Mouse (Mus musculus) liver, embryonic 12.5 days (tissue): Measurements from ENCODE around the gene Adrm1. TPM values are rescaled to one million over a fixed set of nuclear protein-coding genes. Genes with fewer than 3 reads are reported as not detected.
A peak's percentile ranks its signal among the peaks of the same experiment; 100 is the strongest.

Experiments
- ATAC-seq: fragments of 200-750 bp; cut with Nextera tagmentation; 2 replicates; pipeline ENCODE4 v1.8.0; 2017; ENCODE audit warnings: moderate number of reproducible peaks, mild to moderate bottlenecking, moderate library complexity
- H3K27ac ChIP-seq: fragments of 300-500 bp; sonication (generic); 2 replicates; pipeline ENCODE4 v1.5.1; 2016; ENCODE audit warnings: mild to moderate bottlenecking
- H3K27me3 ChIP-seq: fragments of 300-500 bp; sonication (generic); replicated peaks from 2 replicates; pipeline ENCODE4 v1.6.1; 2016; ENCODE audit warnings: mild to moderate bottlenecking, moderate library complexity
- H3K36me3 ChIP-seq: fragments of 300-500 bp; sonication (generic); 2 replicates; pipeline ENCODE4 v1.6.1; 2016; ENCODE audit warnings: mild to moderate bottlenecking, moderate library complexity
- H3K4me1 ChIP-seq: fragments of 300-500 bp; sonication (generic); 2 replicates; pipeline ENCODE4 v1.6.1; 2016
- H3K4me2 ChIP-seq: fragments of 300-500 bp; sonication (generic); 2 replicates; pipeline ENCODE4 v1.6.1; 2016; ENCODE audit warnings: mild to moderate bottlenecking, moderate library complexity
- H3K4me3 ChIP-seq: fragments of 300-500 bp; sonication (generic); 2 replicates; pipeline ENCODE4 v1.5.1; 2016; ENCODE audit warnings: mild to moderate bottlenecking, moderate library complexity
- H3K9ac ChIP-seq: fragments of 300-500 bp; sonication (generic); 2 replicates; pipeline ENCODE4 v1.6.1; 2016; ENCODE audit warnings: mild to moderate bottlenecking, moderate library complexity
- H3K9me3 ChIP-seq: fragments of 300-500 bp; sonication (generic); replicated peaks from 2 replicates; pipeline ENCODE4 v1.6.1; 2016; ENCODE audit warnings: mild to moderate bottlenecking, moderate library complexity
- WGBS: fragments of 180-500 bp; shearing (Covaris S2); methylation state at CpG from one replicate; pipeline ENCODE4 v1.1.7; 2016; ENCODE audit not compliant: insufficient replicate concordance; 5-methylcytosine and 5-hydroxymethylcytosine counted together
- polyA plus RNA-seq: library from polyadenylated mRNA; unstranded; fragments of >200 nt; fragmentation: Nextera tagmentation; extraction: Ambion mirVana; gene quantifications from 2 replicates; pipeline ENCODE4 v1.2.1, GENCODE M21; 2016

Gene Adrm1
- polyA plus RNA-seq, 1 experiment from 2014 or later: 189 TPM

- Histone ChIP-seq H3K27ac (no peak overlapping the region), H3K36me3 (0 out of 2 replicates have a peak, but pooled peaks cover 2% of the 10 kb centered on the region), H3K4me1 (no peaks in the 10 kb centered on the region), H3K4me2 (no peak overlapping the region), H3K4me3 (no peak overlapping the region), H3K9me3 (no peaks in the 10 kb centered on the region), H3K27me3 (no peaks in the 10 kb centered on the region), H3K9ac (no peak overlapping the region)
- no peak; the same call in none of the 2 replicates for ATAC-seq
- WGBS: 57% methylated on average over 7 of the region's 7 CpGs
Measured at GRCm38 (mm10) chr2:180207840-180208239, 36.6 kb downstream of the Adrm1 start.

- Histone ChIP-seq H3K9me3 (no peaks in the 10 kb centered on the region), H3K27ac (no peak overlapping the region), H3K4me3 (no peak overlapping the region), H3K36me3 (0 out of 2 replicates have a peak, but pooled peaks cover 2% of the 10 kb centered on the region), H3K4me2 (no peak overlapping the region), H3K9ac (no peak overlapping the region), H3K27me3 (no peaks in the 10 kb centered on the region), H3K4me1 (no peaks in the 10 kb centered on the region)
- 68% methylated on average over 1 of the region's 1 CpGs for WGBS
- no peak for ATAC-seq
Measured at GRCm38 (mm10) chr2:180208976-180209375, 37.7 kb downstream of the Adrm1 start.

- H3K4me3 ChIP-seq: no peak overlapping the region
- no peak overlapping the region for H3K27ac ChIP-seq
- no peaks in the 10 kb centered on the region for H3K9me3 ChIP-seq
- no peak for ATAC-seq
- H3K4me1 ChIP-seq: peaks cover 20% of the 10 kb centered on the region
- no peak overlapping the region for H3K4me2 ChIP-seq
- 78% methylated on average over 3 of the region's 3 CpGs for WGBS
- no peak overlapping the region for H3K9ac ChIP-seq
- H3K36me3 ChIP-seq: no peaks in the 10 kb centered on the region
- H3K27me3 ChIP-seq: no peaks in the 10 kb centered on the region
Measured at GRCm38 (mm10) chr2:180212255-180212654, 41.0 kb downstream of the Adrm1 start.

GRCm38 (mm10) chr2:180214352-180214978 lies 43.2 kb downstream of the Adrm1 start:
- Histone ChIP-seq H3K27ac (no peak overlapping the region), H3K9me3 (no peaks in the 10 kb centered on the region), H3K9ac (no peak overlapping the region), H3K36me3 (no peaks in the 10 kb centered on the region), H3K4me2 (no peak overlapping the region), H3K4me3 (no peak overlapping the region), H3K27me3 (peaks cover under 1% of the 10 kb centered on the region; the same call in 1 of the 2 replicates), H3K4me1 (peaks cover 21% of the 10 kb centered on the region)
- peak; percentile 40; the same call in 1 of the 2 replicates for ATAC-seq
- 68% methylated on average over 4 of the region's 4 CpGs for WGBS

- Histone ChIP-seq H3K27me3 (peaks cover 3% of the 10 kb centered on the region; the same call in 1 of the 2 replicates), H3K36me3 (no peaks in the 10 kb centered on the region), H3K9me3 (no peaks in the 10 kb centered on the region), H3K4me2 (no peak overlapping the region), H3K27ac (no peak overlapping the region), H3K9ac (no peak overlapping the region), H3K4me1 (peaks cover 21% of the 10 kb centered on the region), H3K4me3 (no peak overlapping the region)
- 53% methylated on average over 8 of the region's 8 CpGs for WGBS
- no peak for ATAC-seq
Measured at GRCm38 (mm10) chr2:180215011-180215461, 43.8 kb downstream of the Adrm1 start.

GRCm38 (mm10) chr2:180215951-180216350 lies 44.7 kb downstream of the Adrm1 start:
- H3K4me1 ChIP-seq: peaks cover 21% of the 10 kb centered on the region
- H3K4me2 ChIP-seq: no peak overlapping the region
- H3K27ac ChIP-seq: no peak overlapping the region
- peaks cover 5% of the 10 kb centered on the region; the same call in 1 of the 2 replicates for H3K27me3 ChIP-seq
- peak; percentile 42; the same call in 1 of the 2 replicates for ATAC-seq
- WGBS: 51% methylated on average over 6 of the region's 6 CpGs
- no peaks in the 10 kb centered on the region for H3K9me3 ChIP-seq
- H3K4me3 ChIP-seq: no peak overlapping the region
- H3K36me3 ChIP-seq: no peaks in the 10 kb centered on the region
- no peak overlapping the region for H3K9ac ChIP-seq

- Histone ChIP-seq H3K27me3 (peaks cover 6% of the 10 kb centered on the region; the same call in 1 of the 2 replicates), H3K4me3 (no peak overlapping the region), H3K9me3 (no peaks in the 10 kb centered on the region), H3K27ac (no peak overlapping the region), H3K9ac (no peak overlapping the region), H3K36me3 (no peaks in the 10 kb centered on the region), H3K4me2 (no peak overlapping the region), H3K4me1 (peaks cover 22% of the 10 kb centered on the region)
- WGBS: 26% methylated on average over 5 of the region's 5 CpGs
- ATAC-seq: no peak
Measured at GRCm38 (mm10) chr2:180216921-180217320, 45.6 kb downstream of the Adrm1 start.

GRCm38 (mm10) chr2:180217587-180217986 lies 46.3 kb downstream of the Adrm1 start:
- Histone ChIP-seq H3K4me2 (no peak overlapping the region), H3K4me3 (no peak overlapping the region), H3K9me3 (no peaks in the 10 kb centered on the region), H3K27ac (no peak overlapping the region), H3K27me3 (peaks cover 13% of the 10 kb centered on the region), H3K36me3 (no peaks in the 10 kb centered on the region), H3K4me1 (peaks cover 28% of the 10 kb centered on the region), H3K9ac (no peak overlapping the region)
- ATAC-seq: no peak
- 69% methylated on average over 8 of the region's 8 CpGs for WGBS

- ATAC-seq: no peak
- peaks cover 34% of the 10 kb centered on the region for H3K4me1 ChIP-seq
- no peak overlapping the region for H3K27ac ChIP-seq
Measured at GRCm38 (mm10) chr2:180218241-180218640, 47.0 kb downstream of the Adrm1 start.

GRCm38 (mm10) chr2:180218677-180219076 lies 47.4 kb downstream of the Adrm1 start:
- no peak for ATAC-seq
- 55% methylated on average over 5 of the region's 5 CpGs for WGBS

More at GRCm38 (mm10) chr2:180218241-180218640, 47.0 kb downstream of the Adrm1 start:
- Histone ChIP-seq H3K36me3 (no peaks in the 10 kb centered on the region), H3K4me3 (no peak overlapping the region), H3K9ac (no peak overlapping the region), H3K4me2 (no peak overlapping the region), H3K27me3 (peaks cover 19% of the 10 kb centered on the region), H3K9me3 (no peaks in the 10 kb centered on the region)
- 32% methylated on average over 3 of the region's 3 CpGs for WGBS

GRCm38 (mm10) chr2:180219145-180219943 lies 48.1 kb downstream of the Adrm1 start:
- ATAC-seq: no peak
- Histone ChIP-seq H3K27me3 (peaks cover 31% of the 10 kb centered on the region), H3K9ac (no peak overlapping the region), H3K4me1 (peaks cover 30% of the 10 kb centered on the region), H3K9me3 (no peaks in the 10 kb centered on the region), H3K4me3 (no peak overlapping the region), H3K4me2 (no peak overlapping the region), H3K36me3 (no peaks in the 10 kb centered on the region), H3K27ac (no peak overlapping the region)
- WGBS: 72% methylated on average over 15 of the region's 15 CpGs

More at GRCm38 (mm10) chr2:180218677-180219076, 47.4 kb downstream of the Adrm1 start:
- H3K4me3 ChIP-seq: no peak overlapping the region
- H3K9me3 ChIP-seq: no peaks in the 10 kb centered on the region
- H3K9ac ChIP-seq: no peak overlapping the region
- H3K36me3 ChIP-seq: no peaks in the 10 kb centered on the region
- no peak overlapping the region for H3K27ac ChIP-seq
- no peak overlapping the region for H3K4me2 ChIP-seq
- H3K27me3 ChIP-seq: peaks cover 24% of the 10 kb centered on the region
- H3K4me1 ChIP-seq: peaks cover 34% of the 10 kb centered on the region

GRCm38 (mm10) chr2:180220165-180220564 lies 48.9 kb downstream of the Adrm1 start:
- 48% methylated on average over 9 of the region's 9 CpGs for WGBS
- no peaks in the 10 kb centered on the region for H3K36me3 ChIP-seq
- H3K9ac ChIP-seq: no peak overlapping the region
- no peak overlapping the region for H3K27ac ChIP-seq
- ATAC-seq: no peak
- H3K4me3 ChIP-seq: no peak overlapping the region
- no peak overlapping the region for H3K4me2 ChIP-seq
- no peaks in the 10 kb centered on the region for H3K9me3 ChIP-seq
- H3K4me1 ChIP-seq: peaks cover 29% of the 10 kb centered on the region
- H3K27me3 ChIP-seq: peaks cover 39% of the 10 kb centered on the region
